In genomic region chr13:111680679-111681078, GRCm38 (mm10) we compare ENCODE assay signal across 7 mouse cellular contexts. TPM values are rescaled to one million over a fixed set of nuclear protein-coding genes. Genes with fewer than 3 reads are reported as not detected.
DNase-seq lines count a peak whose midpoint lies in the region; ATAC-seq lines count a peak whose summit lies in the region.

Gene Mier3 (plus strand): TSS chr13:111680979.

- H3K9ac ChIP-seq in hindbrain, embryonic 14.5 days, result no peak within 1 kb of the TSS

- peaks cover 6% of the 10 kb centered on the region; the same call in 1 of the 2 replicates for H3K4me1 ChIP-seq in forebrain, embryonic 10.5 days
- no peaks in the 10 kb centered on the region for H3K4me1 ChIP-seq in hindbrain, embryonic 14.5 days (replicated peaks; ENCODE audit: control insufficient read depth, insufficient read depth, low read length)
- peaks cover 6% of the 10 kb centered on the region; the same call in 1 of the 2 replicates for H3K4me1 ChIP-seq in midbrain, embryonic 10.5 days

- H3K4me2 ChIP-seq in hindbrain, embryonic 14.5 days (replicated peaks), result no peak within 1 kb of the TSS

- ATAC-seq in hindbrain, embryonic 14.5 days (ENCODE audit: low FRiP score), result no peak

- no peak within 1 kb of the TSS for H3K4me3 ChIP-seq in forebrain, embryonic 10.5 days
- no peak within 1 kb of the TSS for H3K4me3 ChIP-seq in hindbrain, embryonic 14.5 days (replicated peaks; ENCODE audit: low read length)
- no peak within 1 kb of the TSS for H3K4me3 ChIP-seq in midbrain, embryonic 10.5 days

- peaks cover 24% of the 10 kb centered on the region for H3K27me3 ChIP-seq in forebrain, embryonic 10.5 days (ENCODE audit: poor library complexity, severe bottlenecking)
- H3K27me3 ChIP-seq in hindbrain, embryonic 14.5 days (ENCODE audit: control insufficient read depth, insufficient read depth, low read length), result no peaks in the 10 kb centered on the region
- H3K27me3 ChIP-seq in midbrain, embryonic 10.5 days (ENCODE audit: low read depth, poor library complexity, severe bottlenecking), result peaks cover 20% of the 10 kb centered on the region

- peaks cover under 1% of the 10 kb centered on the region; the same call in 1 of the 2 replicates for H3K9me3 ChIP-seq in forebrain, embryonic 10.5 days
- no peaks in the 10 kb centered on the region for H3K9me3 ChIP-seq in hindbrain, embryonic 14.5 days (ENCODE audit: control insufficient read depth, low read length)
- H3K9me3 ChIP-seq in midbrain, embryonic 10.5 days (replicated peaks), result 0 out of 2 replicates have a peak, but pooled peaks cover under 1% of the 10 kb centered on the region

- H3K27ac ChIP-seq in forebrain, embryonic 10.5 days, result no peak within 1 kb of the TSS
- H3K27ac ChIP-seq in hindbrain, embryonic 14.5 days, result no peak within 1 kb of the TSS
- no peak within 1 kb of the TSS for H3K27ac ChIP-seq in midbrain, embryonic 10.5 days (replicated peaks)

- no peaks in the 10 kb centered on the region for H3K36me3 ChIP-seq in forebrain, embryonic 10.5 days (replicated peaks)
- H3K36me3 ChIP-seq in hindbrain, embryonic 14.5 days (replicated peaks; ENCODE audit: control insufficient read depth, insufficient read depth), result no peaks in the 10 kb centered on the region
- H3K36me3 ChIP-seq in midbrain, embryonic 10.5 days, result no peaks in the 10 kb centered on the region

- 89% methylated on average over 4 of the region's 4 CpGs for WGBS in forebrain, embryonic 10.5 days
- WGBS in hindbrain, embryonic 14.5 days, result 90% methylated on average over 4 of the region's 4 CpGs
- 88% methylated on average over 4 of the region's 4 CpGs for WGBS in midbrain, embryonic 10.5 days

- no peak for DNase-seq in thymus, postnatal 0 days (ENCODE audit: low spot score)
- DNase-seq in thymus, postnatal 25 days, result no peak
- no peak for DNase-seq in forebrain, embryonic 10.5 days (ENCODE audit: extremely low spot score, low spot score)
- DNase-seq in hindbrain, embryonic 14.5 days (ENCODE audit: low spot score), result no peak
- DNase-seq in midbrain, embryonic 10.5 days (ENCODE audit: low spot score), result no peak
- no peak for DNase-seq in B cell, adult 2 months
- no peak for DNase-seq in urinary bladder, postnatal 4 days (ENCODE audit: low spot score in 2 of 2)

RNA-seq across cellular contexts. Expression of gene Mier3, which starts in this region (rescaled TPM):
- 14.2 and 15.2 TPM in 2 replicates for polyA plus RNA-seq in thymus, postnatal 0 days (2015; fragmentation: Nextera tagmentation; extraction: Ambion mirVana)
- 18.7 and 19.7 TPM in 2 replicates for polyA plus RNA-seq in forebrain, embryonic 10.5 days (2016; fragmentation: Nextera tagmentation; extraction: Ambion mirVana)
- 22.9 and 23.3 TPM in 2 replicates for polyA plus RNA-seq in hindbrain, embryonic 14.5 days (2014; fragmentation: Nextera tagmentation; extraction: Ambion mirVana)
- 18.2 and 20.2 TPM in 2 replicates for polyA plus RNA-seq in midbrain, embryonic 10.5 days (2016; fragmentation: Nextera tagmentation; extraction: Ambion mirVana)
